Mouse (Mus musculus) 416B (cell line): Measurements from ENCODE around the gene Gm5926.
"Not testable (repeated sequence)": the region's sequence is repeated elsewhere in the genome, so short reads cannot be mapped to it uniquely, and the experiment has no call there.

Source experiments
- DNase-seq: peaks from one replicate; pipeline ENCODE4 v3.0.0; 2011; ENCODE audit warnings: low read depth

Gm5926 gene

DNA sequence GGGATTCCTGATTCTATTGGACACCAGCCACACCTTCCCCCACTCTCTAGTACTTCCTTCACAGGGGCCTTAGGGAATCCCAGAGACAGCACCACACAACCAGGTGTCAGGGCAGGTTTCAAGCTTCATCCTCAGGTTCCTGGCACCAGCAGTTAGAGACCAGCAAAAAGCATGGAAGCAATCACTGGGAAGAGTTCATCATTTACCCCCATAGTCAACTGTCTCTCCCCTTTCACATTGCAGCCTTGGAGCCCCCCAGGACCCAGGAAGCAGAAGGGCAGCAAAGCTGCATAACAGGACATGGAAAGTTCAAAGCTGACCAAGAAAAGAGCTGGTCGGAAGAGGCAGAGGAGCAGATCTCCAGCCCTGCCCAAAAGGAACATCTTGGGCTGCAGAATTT, at the start of gene Gm5926:
Gene Gm5926 (plus strand): TSS at position 301 of the 400 bp plus-strand sequence.
- not testable (repeated sequence) for DNase-seq

DNA sequence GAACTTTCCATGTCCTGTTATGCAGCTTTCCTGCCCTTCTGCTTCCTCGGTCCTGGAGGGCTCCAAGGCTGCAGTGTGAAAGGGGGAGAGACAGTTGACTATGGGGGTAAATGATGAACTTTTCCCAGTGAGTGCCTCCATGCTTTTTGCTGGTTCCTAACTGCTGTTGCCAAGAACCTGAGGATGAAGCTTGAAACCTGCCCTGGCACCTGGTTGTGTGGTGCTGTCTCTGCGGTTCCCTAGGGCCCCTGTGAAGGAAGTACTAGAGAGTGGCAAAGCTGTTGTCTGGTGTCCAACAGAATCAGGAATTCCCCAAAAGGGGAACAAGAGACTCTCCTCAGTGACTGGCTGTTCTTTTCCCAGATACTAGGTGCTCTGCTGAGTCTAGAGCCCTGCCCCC, 49.5 kb upstream of the Gm5926 start:
- DNase-seq = not testable (repeated sequence)

DNA sequence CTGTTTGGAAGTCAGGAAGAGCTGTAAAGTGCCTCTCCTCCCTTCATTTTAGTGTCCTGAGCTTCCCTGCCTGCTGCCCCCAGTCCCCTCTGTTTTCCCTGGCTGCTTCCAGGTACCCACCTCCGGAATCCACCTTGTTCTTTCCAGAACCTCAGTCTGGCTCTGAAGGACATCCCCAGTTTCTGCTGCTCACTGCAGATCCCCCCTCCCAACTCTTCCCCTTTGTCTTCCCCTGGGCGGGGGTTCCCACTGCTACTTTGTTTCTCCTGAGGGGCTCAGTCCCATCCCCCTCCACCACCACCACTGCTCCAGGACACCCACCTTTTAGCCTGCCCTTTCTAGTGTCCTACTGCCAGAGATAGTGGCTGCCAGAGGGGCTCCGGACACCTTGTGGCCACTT, 49.1 kb upstream of the Gm5926 start:
- DNase-seq = not testable (repeated sequence)
